Mouse (Mus musculus) heart, postnatal 0 days (tissue): ENCODE measurements around the gene Nabp2. TPM values are rescaled to one million over a fixed set of nuclear protein-coding genes. Genes with fewer than 3 reads are reported as not detected.
A peak's percentile ranks its signal among the peaks of the same experiment; 100 is the strongest.

ENCODE experiments used
- ATAC-seq: fragments of 200-750 bp; cut with Nextera tagmentation; 2 replicates; pipeline ENCODE4 v1.8.0; 2017; ENCODE audit warnings: low read depth, moderate number of reproducible peaks, moderate library complexity; ENCODE audit not compliant: insufficient read depth
- DNase-seq: peaks from one replicate; pipeline ENCODE4 v3.0.0-alpha.2; 2016; ENCODE audit warnings: low spot score
- H3K27ac ChIP-seq: fragments of 300-500 bp; sonication (generic); 2 replicates; pipeline ENCODE4 v1.5.1; 2014; ENCODE audit warnings: low read depth, mild to moderate bottlenecking
- H3K27me3 ChIP-seq: fragments of 300-500 bp; sonication (generic); 2 replicates; pipeline ENCODE4 v1.6.1; 2014; ENCODE audit warnings: low read length, mixed read lengths; ENCODE audit not compliant: control insufficient read depth, insufficient read depth
- H3K36me3 ChIP-seq: fragments of 300-500 bp; sonication (generic); replicated peaks from 2 replicates; pipeline ENCODE4 v1.6.1; 2014; ENCODE audit warnings: low read length, mixed read lengths; ENCODE audit not compliant: control insufficient read depth, insufficient read depth
- H3K4me1 ChIP-seq: fragments of 300-500 bp; sonication (generic); 2 replicates; pipeline ENCODE4 v1.6.1; 2014; ENCODE audit warnings: antibody characterized with exemption; ENCODE audit not compliant: control insufficient read depth, insufficient read depth
- H3K4me2 ChIP-seq: fragments of 300-500 bp; sonication (generic); 2 replicates; pipeline ENCODE4 v1.6.1; 2014; ENCODE audit warnings: low read depth, mild to moderate bottlenecking, low read length, moderate library complexity
- H3K4me3 ChIP-seq: fragments of 300-500 bp; sonication (generic); 2 replicates; pipeline ENCODE4 v1.5.1; 2014; ENCODE audit warnings: low read depth, low read length
- H3K9ac ChIP-seq: fragments of 300-500 bp; sonication (generic); replicated peaks from 2 replicates; pipeline ENCODE4 v1.6.1; 2014; ENCODE audit warnings: low read depth, low read length, mixed read lengths
- H3K9me3 ChIP-seq: fragments of 300-500 bp; sonication (generic); replicated peaks from 2 replicates; pipeline ENCODE4 v1.6.1; 2016; ENCODE audit warnings: low read length; ENCODE audit not compliant: control insufficient read depth
- CTCF ChIP-seq: IDR thresholded peaks from 2 replicates; pipeline ENCODE4 v1.5.1; 2016; ENCODE audit warnings: antibody characterized with exemption, control low read depth, low read depth
- EP300 ChIP-seq: IDR thresholded peaks from 2 replicates; pipeline ENCODE4 v1.6.1; 2016; ENCODE audit warnings: antibody characterized with exemption, low read depth
- WGBS: fragments of 180-500 bp; shearing (Covaris S2); extraction: QIAGEN DNeasy Blood & Tissue Kit; methylation state at CpG from one replicate; pipeline ENCODE4 v1.1.7; 2014; 5-methylcytosine and 5-hydroxymethylcytosine counted together
- microRNA-seq: library from miRNA; unstranded; fragments of <30 nt; microRNA quantifications from one replicate; pipeline ENCODE4, GENCODE M21; 2016
- polyA plus RNA-seq: library from polyadenylated mRNA; unstranded; fragments of >200 nt; fragmentation: Nextera tagmentation; extraction: Ambion mirVana; gene quantifications from 2 replicates; pipeline ENCODE4 v1.2.1, GENCODE M21; 2015
- total RNA-seq: library from RNA; depleted of rRNA; stranded (reverse); fragments of >200 nt; gene quantifications from 2 replicates; pipeline ENCODE4 v1.2.3, GENCODE M21; 2014; ENCODE audit warnings: low replicate concordance; rRNA removed

Nabp2 gene
- total and polyA plus RNA-seq, 2 experiments from 2014 or later, result 28.1 to 55.5 TPM

- Histone ChIP-seq H3K27me3 (no peaks in the 10 kb centered on the region), H3K4me1 (no peaks in the 10 kb centered on the region), H3K9ac (no peak overlapping the region), H3K4me3 (no peak overlapping the region), H3K4me2 (no peak overlapping the region), H3K36me3 (peaks cover 86% of the 10 kb centered on the region), H3K9me3 (no peaks in the 10 kb centered on the region), H3K27ac (no peak overlapping the region)
- peak; percentile 37; the same call in 1 of the 2 replicates for ATAC-seq
- 44% methylated on average over 2 of the region's 2 CpGs for WGBS
- peak; percentile 57 for DNase-seq
- TF ChIP-seq CTCF, result peak; percentile 59
- no peak for TF ChIP-seq EP300
These were observed 52.5 kb downstream of the Nabp2 start for GRCm38 (mm10) chr10:128358796-128359195.

Small RNA genes lying within 50 kb of the gene (microRNA-seq; reads per million reads assigned to microRNA genes)
- gene Gm25361 (not detected), gene Gm26308 (not detected), gene Mir6914 (not detected), gene Mir6915 (0.54 reads per million), gene Mir8105 (not detected)

Other genes with a start within 250 kb of the Nabp2 start
- gene Rbms2, start 231.2 kb downstream of the Nabp2 start, total RNA-seq, result 41.9 and 59.4 TPM in 2 replicates
- gene Rbms2, start 231.2 kb downstream of the Nabp2 start, polyA plus RNA-seq, result 29.0 and 29.9 TPM in 2 replicates
- gene Gls2, start 217.0 kb downstream of the Nabp2 start, total RNA-seq, result not detected in 2 replicates
- gene Gls2, start 217.0 kb downstream of the Nabp2 start, polyA plus RNA-seq, result 0.14 and 0.33 TPM in 2 replicates
- 83.9 and 93.1 TPM in 2 replicates for gene Spryd4, start 199.7 kb downstream of the Nabp2 start, total RNA-seq
- gene Spryd4, start 199.7 kb downstream of the Nabp2 start, polyA plus RNA-seq, result 45.8 and 50.1 TPM in 2 replicates
- not detected in 2 replicates for gene Mip, start 185.7 kb downstream of the Nabp2 start, total RNA-seq
- not detected in 2 replicates for gene Mip, start 185.7 kb downstream of the Nabp2 start, polyA plus RNA-seq
- 7.9 and 15.2 TPM in 2 replicates for gene Timeless, start 179.4 kb downstream of the Nabp2 start, total RNA-seq
- gene Timeless, start 179.4 kb downstream of the Nabp2 start, polyA plus RNA-seq, result 10.5 and 11.1 TPM in 2 replicates
- gene Apon, start 157.4 kb downstream of the Nabp2 start, total RNA-seq, result not detected in 2 replicates
- 0.14 TPM in 1 of 2 replicates, not detected in the other for gene Apon, start 157.4 kb downstream of the Nabp2 start, polyA plus RNA-seq
- not detected in 2 replicates for gene Apof, start 142.8 kb downstream of the Nabp2 start, total RNA-seq
- not detected in 2 replicates for gene Apof, start 142.8 kb downstream of the Nabp2 start, polyA plus RNA-seq
- 8.2 and 10.0 TPM in 2 replicates for gene Stat2, start 140.9 kb downstream of the Nabp2 start, total RNA-seq
- gene Stat2, start 140.9 kb downstream of the Nabp2 start, polyA plus RNA-seq, result 6.0 and 6.2 TPM in 2 replicates
- 6.6 and 6.8 TPM in 2 replicates for gene Il23a, start 112.7 kb downstream of the Nabp2 start, total RNA-seq
- gene Il23a, start 112.7 kb downstream of the Nabp2 start, polyA plus RNA-seq, result 4.7 and 5.2 TPM in 2 replicates
- gene Pan2, start 108.2 kb downstream of the Nabp2 start, total RNA-seq, result 19.6 and 24.1 TPM in 2 replicates
- gene Pan2, start 108.2 kb downstream of the Nabp2 start, polyA plus RNA-seq, result 12.5 and 13.4 TPM in 2 replicates
- gene Cnpy2, start 89.0 kb downstream of the Nabp2 start, total RNA-seq, result 24.7 and 49.9 TPM in 2 replicates
- gene Cnpy2, start 89.0 kb downstream of the Nabp2 start, polyA plus RNA-seq, result 170 and 190 TPM in 2 replicates
- 796 and 830 TPM in 2 replicates for gene Cs, start 73.8 kb downstream of the Nabp2 start, total RNA-seq
- gene Cs, start 73.8 kb downstream of the Nabp2 start, polyA plus RNA-seq, result 590 and 625 TPM in 2 replicates
- gene Coq10a, start 42.5 kb downstream of the Nabp2 start, total RNA-seq, result 35.2 and 36.9 TPM in 2 replicates
- 52.9 and 61.2 TPM in 2 replicates for gene Coq10a, start 42.5 kb downstream of the Nabp2 start, polyA plus RNA-seq
- 14.3 and 17.6 TPM in 2 replicates for gene Ankrd52, start 34.4 kb downstream of the Nabp2 start, total RNA-seq
- 4.2 and 4.5 TPM in 2 replicates for gene Ankrd52, start 34.4 kb downstream of the Nabp2 start, polyA plus RNA-seq
- not detected in 2 replicates for gene Slc39a5, start 10.3 kb downstream of the Nabp2 start, total RNA-seq
- not detected in 2 replicates for gene Slc39a5, start 10.3 kb downstream of the Nabp2 start, polyA plus RNA-seq
- 27.1 and 27.3 TPM in 2 replicates for gene Rnf41, start 165 bp upstream of the Nabp2 start, total RNA-seq
- 21.9 and 24.0 TPM in 2 replicates for gene Rnf41, start 165 bp upstream of the Nabp2 start, polyA plus RNA-seq
- 40.8 and 42.1 TPM in 2 replicates for gene Smarcc2, start 47.8 kb upstream of the Nabp2 start, total RNA-seq
- gene Smarcc2, start 47.8 kb upstream of the Nabp2 start, polyA plus RNA-seq, result 31.9 and 32.9 TPM in 2 replicates
- 606 and 830 TPM in 2 replicates for gene Myl6, start 82.7 kb upstream of the Nabp2 start, total RNA-seq
- 791 and 823 TPM in 2 replicates for gene Myl6, start 82.7 kb upstream of the Nabp2 start, polyA plus RNA-seq
- 3.2 and 4.8 TPM in 2 replicates for gene Myl6b, start 87.2 kb upstream of the Nabp2 start, total RNA-seq
- 4.6 and 4.9 TPM in 2 replicates for gene Myl6b, start 87.2 kb upstream of the Nabp2 start, polyA plus RNA-seq
- gene Esyt1, start 114.4 kb upstream of the Nabp2 start, total RNA-seq, result 38.2 and 41.5 TPM in 2 replicates
- 12.6 and 13.0 TPM in 2 replicates for gene Esyt1, start 114.4 kb upstream of the Nabp2 start, polyA plus RNA-seq
- 13.8 and 24.4 TPM in 2 replicates for gene Zc3h10, start 136.3 kb upstream of the Nabp2 start, total RNA-seq
- gene Zc3h10, start 136.3 kb upstream of the Nabp2 start, polyA plus RNA-seq, result 6.1 and 8.1 TPM in 2 replicates
- gene Rpl41, start 137.8 kb upstream of the Nabp2 start, total RNA-seq, result 577 and 617 TPM in 2 replicates
- 2,108 and 2,189 TPM in 2 replicates for gene Rpl41, start 137.8 kb upstream of the Nabp2 start, polyA plus RNA-seq
- gene Pa2g4, start 154.5 kb upstream of the Nabp2 start, total RNA-seq, result 50.2 and 58.2 TPM in 2 replicates
- gene Pa2g4, start 154.5 kb upstream of the Nabp2 start, polyA plus RNA-seq, result 72.4 and 74.3 TPM in 2 replicates
- gene Erbb3, start 178.2 kb upstream of the Nabp2 start, total RNA-seq, result 6.9 and 10.6 TPM in 2 replicates
- 3.0 and 3.1 TPM in 2 replicates for gene Erbb3, start 178.2 kb upstream of the Nabp2 start, polyA plus RNA-seq
- gene Rps26, start 215.3 kb upstream of the Nabp2 start, total RNA-seq, result 1,086 and 1,110 TPM in 2 replicates
- gene Rps26, start 215.3 kb upstream of the Nabp2 start, polyA plus RNA-seq, result 341 and 360 TPM in 2 replicates
- gene Ikzf4, start 234.5 kb upstream of the Nabp2 start, total RNA-seq, result 0.11 and 1.4 TPM in 2 replicates
- gene Ikzf4, start 234.5 kb upstream of the Nabp2 start, polyA plus RNA-seq, result 0.52 and 0.59 TPM in 2 replicates